Mouse (Mus musculus) lung, adult 2 months (tissue): Measurements from ENCODE around the gene Zfp830.

Experiments
- CTCF ChIP-seq: fragments of 200-500 bp; IDR thresholded peaks from 2 replicates; pipeline ENCODE4 v1.5.1; 2011; ENCODE audit warnings: mild to moderate bottlenecking, low read length, control low read depth; ENCODE audit not compliant: insufficient read depth
- POLR2A ChIP-seq: fragments of 200-500 bp; IDR thresholded peaks from 2 replicates; pipeline ENCODE4 v1.6.1; 2011; ENCODE audit warnings: low read depth, mild to moderate bottlenecking, control low read depth, low read length, borderline replicate concordance; ENCODE audit errors: extremely low read depth

DNA sequence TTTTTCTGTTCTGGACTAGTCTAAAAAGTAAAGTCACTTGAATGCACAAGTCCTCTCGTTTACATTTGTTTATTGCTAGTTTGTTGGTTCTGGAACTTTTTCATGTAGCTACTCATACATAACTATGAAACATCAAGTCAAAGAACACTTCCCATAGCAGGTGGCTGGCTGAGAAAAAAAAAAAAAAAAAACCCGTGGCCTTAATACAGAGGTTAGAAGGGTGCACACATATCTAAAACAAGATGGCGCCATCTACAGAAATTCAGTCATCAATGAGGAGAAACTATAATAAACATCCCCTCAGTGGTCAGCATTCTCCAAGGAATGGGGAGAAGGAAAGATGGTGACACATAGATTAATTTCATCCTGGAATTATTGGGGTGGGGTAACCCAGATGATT, 43.2 kb downstream of the Zfp830 start:
- TF ChIP-seq POLR2A = no peak
- TF ChIP-seq CTCF = no peak
